Mouse (Mus musculus): ENCODE data around the gene Ncor1.
"Not testable (repeated sequence)": the region's sequence is repeated elsewhere in the genome, so short reads cannot be mapped to it uniquely, and the experiment has no call there.

Gene Ncor1

GRCm38 (mm10) chr11:62457891-62458270, 460 bp downstream of the Ncor1 start:
- no peak for DNase-seq

- DNase-seq, result peak; percentile 93
Observed at GRCm38 (mm10) chr11:62457241-62457890, 975 bp downstream of the Ncor1 start.

- DNase-seq, result peak; percentile 65
Observed at GRCm38 (mm10) chr11:62456483-62457172, 1.7 kb downstream of the Ncor1 start.

GRCm38 (mm10) chr11:62456021-62456482, 2.3 kb downstream of the Ncor1 start:
- no peak for DNase-seq

- no peak for DNase-seq
Observed at GRCm38 (mm10) chr11:62455193-62455592, 3.1 kb downstream of the Ncor1 start.

- no peak for DNase-seq
Observed at GRCm38 (mm10) chr11:62448971-62449370, 9.4 kb downstream of the Ncor1 start.

GRCm38 (mm10) chr11:62445799-62446198, 12.5 kb downstream of the Ncor1 start:
- DNase-seq, result no peak

GRCm38 (mm10) chr11:62440670-62441315, 17.5 kb downstream of the Ncor1 start:
- DNase-seq, result no peak

GRCm38 (mm10) chr11:62432211-62432610, 26.1 kb downstream of the Ncor1 start:
- DNase-seq, result no peak

GRCm38 (mm10) chr11:62427105-62427504, 31.2 kb downstream of the Ncor1 start:
- DNase-seq, result peak; percentile 65

- no peak for DNase-seq
Observed at GRCm38 (mm10) chr11:62426266-62426665, 32.1 kb downstream of the Ncor1 start.

GRCm38 (mm10) chr11:62424525-62424924, 33.8 kb downstream of the Ncor1 start:
- DNase-seq, result no peak

- no peak for DNase-seq
Observed at GRCm38 (mm10) chr11:62415026-62415425, 43.3 kb downstream of the Ncor1 start.

- DNase-seq, result no peak
Observed at GRCm38 (mm10) chr11:62409611-62410010, 48.7 kb downstream of the Ncor1 start.

- no peak for DNase-seq
Observed at GRCm38 (mm10) chr11:62408848-62409247, 49.5 kb downstream of the Ncor1 start.

- DNase-seq, result peak; percentile 46
Observed at GRCm38 (mm10) chr11:62396405-62396804, 61.9 kb downstream of the Ncor1 start.

- no peak for DNase-seq
Observed at GRCm38 (mm10) chr11:62388331-62388679, 70.0 kb downstream of the Ncor1 start.

- DNase-seq, result no peak
Observed at GRCm38 (mm10) chr11:62387608-62388330, 70.6 kb downstream of the Ncor1 start.

GRCm38 (mm10) chr11:62377202-62377851, 81.0 kb downstream of the Ncor1 start:
- not testable (repeated sequence) for DNase-seq

- no peak for DNase-seq
Observed at GRCm38 (mm10) chr11:62371776-62372175, 86.6 kb downstream of the Ncor1 start.

- no peak for DNase-seq
Observed at GRCm38 (mm10) chr11:62369924-62370323, 88.4 kb downstream of the Ncor1 start.

GRCm38 (mm10) chr11:62366879-62367278, 91.5 kb downstream of the Ncor1 start:
- DNase-seq, result no peak

- DNase-seq, result no peak
Observed at GRCm38 (mm10) chr11:62355216-62355615, 103.1 kb downstream of the Ncor1 start.
